Mouse (Mus musculus): Measurements from ENCODE around the gene Tex261. TPM values are rescaled to one million over a fixed set of nuclear protein-coding genes. Genes with fewer than 3 reads are reported as not detected.

Gene Tex261
- polyA plus RNA-seq, 1 experiment from 2014 or later, result 42.3 TPM

- peak within 1 kb of the TSS; percentile 4; the same call in 1 of the 2 replicates for H3K9ac ChIP-seq
- peaks cover 72% of the 10 kb centered on the region for H3K27me3 ChIP-seq
- peak within 1 kb of the TSS; percentile 23 for H3K4me3 ChIP-seq (replicated peaks)
Measured at GRCm38 (mm10) chr6:83762344-83762743, 13.3 kb downstream of the Tex261 start, which contains the start of gene Ankrd53. TSS of gene Ankrd53 (plus strand) at chr6:83762644.

GRCm38 (mm10) chr6:83756051-83756450 is 19.6 kb downstream of the Tex261 start:
- H3K27ac ChIP-seq (replicated peaks), result no peak overlapping the region
- H3K4me2 ChIP-seq, result no peak overlapping the region
- no peak for ATAC-seq (ENCODE audit: insufficient read depth)
- H3K36me3 ChIP-seq (replicated peaks), result no peaks in the 10 kb centered on the region
- H3K27me3 ChIP-seq, result peaks cover 80% of the 10 kb centered on the region
- no peak overlapping the region for H3K4me3 ChIP-seq (replicated peaks)
- H3K4me1 ChIP-seq (replicated peaks), result no peaks in the 10 kb centered on the region
- H3K9me3 ChIP-seq (replicated peaks), result no peaks in the 10 kb centered on the region
- WGBS (ENCODE audit: insufficient replicate concordance), result 64% methylated on average over 9 of the region's 9 CpGs
- no peak overlapping the region for H3K9ac ChIP-seq

More at GRCm38 (mm10) chr6:83762344-83762743, 13.3 kb downstream of the Tex261 start, which contains the start of gene Ankrd53:
- 33% methylated on average over 6 of the region's 6 CpGs for WGBS (ENCODE audit: insufficient replicate concordance)
- no peak within 1 kb of the TSS for H3K27ac ChIP-seq (replicated peaks)
- no peak for ATAC-seq (ENCODE audit: insufficient read depth)
- no peaks in the 10 kb centered on the region for H3K36me3 ChIP-seq (replicated peaks)
- H3K4me2 ChIP-seq, result peak within 1 kb of the TSS; percentile 56
- peaks cover 11% of the 10 kb centered on the region; the same call in 1 of the 2 replicates for H3K4me1 ChIP-seq (replicated peaks)
- no peaks in the 10 kb centered on the region for H3K9me3 ChIP-seq (replicated peaks)

GRCm38 (mm10) chr6:83750171-83750684 is 25.4 kb downstream of the Tex261 start:
- Histone ChIP-seq H3K9me3 (replicated peaks) (no peaks in the 10 kb centered on the region), H3K27me3 (peaks cover 41% of the 10 kb centered on the region), H3K4me1 (replicated peaks) (no peaks in the 10 kb centered on the region), H3K4me2 (peak overlapping the region; percentile 13; the same call in 1 of the 2 replicates), H3K9ac (no peak overlapping the region), H3K36me3 (replicated peaks) (no peaks in the 10 kb centered on the region), H3K27ac (replicated peaks) (no peak overlapping the region), H3K4me3 (replicated peaks) (no peak overlapping the region)
- 8% methylated on average over 11 of the region's 11 CpGs for WGBS (ENCODE audit: insufficient replicate concordance)
- no peak for ATAC-seq (ENCODE audit: insufficient read depth)

- Histone ChIP-seq H3K27ac (replicated peaks) (no peak overlapping the region), H3K36me3 (replicated peaks) (no peaks in the 10 kb centered on the region), H3K9ac (no peak overlapping the region), H3K4me1 (replicated peaks) (no peaks in the 10 kb centered on the region), H3K9me3 (replicated peaks) (no peaks in the 10 kb centered on the region), H3K4me3 (replicated peaks) (no peak overlapping the region), H3K27me3 (peaks cover 32% of the 10 kb centered on the region), H3K4me2 (no peak overlapping the region)
- no peak for ATAC-seq (ENCODE audit: insufficient read depth)
- 60% methylated on average over 3 of the region's 3 CpGs for WGBS (ENCODE audit: insufficient replicate concordance)
Measured at GRCm38 (mm10) chr6:83749286-83749685, 26.3 kb downstream of the Tex261 start.

- WGBS (ENCODE audit: insufficient replicate concordance), result 30% methylated on average over 2 of the region's 2 CpGs
- Histone ChIP-seq H3K9ac (no peak overlapping the region), H3K9me3 (replicated peaks) (no peaks in the 10 kb centered on the region), H3K27ac (replicated peaks) (no peak overlapping the region), H3K4me3 (replicated peaks) (no peak overlapping the region), H3K36me3 (replicated peaks) (no peaks in the 10 kb centered on the region), H3K4me1 (replicated peaks) (peaks cover 7% of the 10 kb centered on the region; the same call in 1 of the 2 replicates), H3K27me3 (peaks cover 7% of the 10 kb centered on the region; the same call in 1 of the 2 replicates), H3K4me2 (no peak overlapping the region)
- no peak for ATAC-seq (ENCODE audit: insufficient read depth)
Measured at GRCm38 (mm10) chr6:83745466-83745865, 30.1 kb downstream of the Tex261 start.

- Histone ChIP-seq H3K4me2 (no peak overlapping the region), H3K36me3 (replicated peaks) (no peaks in the 10 kb centered on the region), H3K4me1 (replicated peaks) (peaks cover 7% of the 10 kb centered on the region; the same call in 1 of the 2 replicates), H3K27me3 (peaks cover 6% of the 10 kb centered on the region; the same call in 1 of the 2 replicates), H3K4me3 (replicated peaks) (no peak overlapping the region), H3K27ac (replicated peaks) (no peak overlapping the region), H3K9me3 (replicated peaks) (no peaks in the 10 kb centered on the region), H3K9ac (no peak overlapping the region)
- no peak for ATAC-seq (ENCODE audit: insufficient read depth)
- 42% methylated on average over 5 of the region's 5 CpGs for WGBS (ENCODE audit: insufficient replicate concordance)
Measured at GRCm38 (mm10) chr6:83744557-83744956, 31.1 kb downstream of the Tex261 start.

GRCm38 (mm10) chr6:83744126-83744525 is 31.5 kb downstream of the Tex261 start:
- 56% methylated on average over 5 of the region's 5 CpGs for WGBS (ENCODE audit: insufficient replicate concordance)
- Histone ChIP-seq H3K9ac (no peak overlapping the region), H3K9me3 (replicated peaks) (no peaks in the 10 kb centered on the region), H3K4me3 (replicated peaks) (no peak overlapping the region), H3K36me3 (replicated peaks) (no peaks in the 10 kb centered on the region), H3K4me2 (no peak overlapping the region), H3K27me3 (peaks cover 6% of the 10 kb centered on the region; the same call in 1 of the 2 replicates), H3K27ac (replicated peaks) (no peak overlapping the region), H3K4me1 (replicated peaks) (peaks cover 7% of the 10 kb centered on the region; the same call in 1 of the 2 replicates)
- no peak for ATAC-seq (ENCODE audit: insufficient read depth)

- no peak; the same call in 1 of the 2 replicates for ATAC-seq (ENCODE audit: insufficient read depth)
- WGBS (ENCODE audit: insufficient replicate concordance), result 48% methylated on average over 5 of the region's 5 CpGs
- H3K4me2 ChIP-seq, result no peak overlapping the region
Measured at GRCm38 (mm10) chr6:83743212-83743611, 32.4 kb downstream of the Tex261 start.

GRCm38 (mm10) chr6:83742761-83743160 is 32.9 kb downstream of the Tex261 start, which contains the start of gene Atp6v1b1:
TSS of gene Atp6v1b1 (plus strand) at chr6:83742990.
- Histone ChIP-seq H3K27ac (replicated peaks) (no peak within 1 kb of the TSS), H3K36me3 (replicated peaks) (no peaks in the 10 kb centered on the region), H3K4me1 (replicated peaks) (peaks cover 7% of the 10 kb centered on the region; the same call in 1 of the 2 replicates), H3K9me3 (replicated peaks) (no peaks in the 10 kb centered on the region), H3K4me2 (no peak within 1 kb of the TSS), H3K4me3 (replicated peaks) (no peak within 1 kb of the TSS), H3K9ac (no peak within 1 kb of the TSS), H3K27me3 (peaks cover 6% of the 10 kb centered on the region; the same call in 1 of the 2 replicates)
- ATAC-seq (ENCODE audit: insufficient read depth), result no peak
- WGBS (ENCODE audit: insufficient replicate concordance), result 39% methylated on average over 5 of the region's 5 CpGs

More at GRCm38 (mm10) chr6:83743212-83743611, 32.4 kb downstream of the Tex261 start:
- Histone ChIP-seq H3K4me1 (replicated peaks) (peaks cover 7% of the 10 kb centered on the region; the same call in 1 of the 2 replicates), H3K27ac (replicated peaks) (no peak overlapping the region), H3K9ac (no peak overlapping the region), H3K27me3 (peaks cover 6% of the 10 kb centered on the region; the same call in 1 of the 2 replicates), H3K4me3 (replicated peaks) (no peak overlapping the region), H3K36me3 (replicated peaks) (no peaks in the 10 kb centered on the region), H3K9me3 (replicated peaks) (no peaks in the 10 kb centered on the region)

GRCm38 (mm10) chr6:83738596-83738995 is 37.0 kb downstream of the Tex261 start:
- Histone ChIP-seq H3K36me3 (replicated peaks) (no peaks in the 10 kb centered on the region), H3K9ac (no peak overlapping the region), H3K4me2 (no peak overlapping the region), H3K9me3 (replicated peaks) (no peaks in the 10 kb centered on the region), H3K27ac (replicated peaks) (no peak overlapping the region), H3K27me3 (peaks cover 11% of the 10 kb centered on the region; the same call in 1 of the 2 replicates), H3K4me3 (replicated peaks) (no peak overlapping the region), H3K4me1 (replicated peaks) (peaks cover 5% of the 10 kb centered on the region; the same call in 1 of the 2 replicates)
- 18% methylated on average over 6 of the region's 6 CpGs for WGBS (ENCODE audit: insufficient replicate concordance)
- no peak for ATAC-seq (ENCODE audit: insufficient read depth)

- no peaks in the 10 kb centered on the region for H3K9me3 ChIP-seq (replicated peaks)
- ATAC-seq (ENCODE audit: insufficient read depth), result no peak
- peaks cover 15% of the 10 kb centered on the region; the same call in 1 of the 2 replicates for H3K27me3 ChIP-seq
- H3K4me2 ChIP-seq, result no peak overlapping the region
- H3K27ac ChIP-seq (replicated peaks), result no peak overlapping the region
- no peak overlapping the region for H3K9ac ChIP-seq
- no peaks in the 10 kb centered on the region for H3K36me3 ChIP-seq (replicated peaks)
- H3K4me3 ChIP-seq (replicated peaks), result no peak overlapping the region
- WGBS (ENCODE audit: insufficient replicate concordance), result 30% methylated on average over 13 of the region's 13 CpGs
- no peaks in the 10 kb centered on the region for H3K4me1 ChIP-seq (replicated peaks)
Measured at GRCm38 (mm10) chr6:83737311-83737710, 38.3 kb downstream of the Tex261 start.
